Mouse (Mus musculus) lung, postnatal 0 days (tissue): ENCODE results near the gene Kansl1. TPM values are rescaled to one million over a fixed set of nuclear protein-coding genes. Genes with fewer than 3 reads are reported as not detected.

ENCODE experiments used
- ATAC-seq: fragments of 200-750 bp; cut with Nextera tagmentation; 2 replicates; pipeline ENCODE4 v1.8.0; 2017; ENCODE audit warnings: moderate library complexity
- DNase-seq: peaks from one replicate; pipeline ENCODE4 v3.0.0-alpha.2; 2016; ENCODE audit warnings: low spot score
- H3K27ac ChIP-seq: fragments of 300-500 bp; sonication (generic); 2 replicates; pipeline ENCODE4 v1.5.1; 2014; ENCODE audit warnings: antibody characterized with exemption, mild to moderate bottlenecking, low read length, mixed read lengths
- H3K27me3 ChIP-seq: fragments of 300-500 bp; sonication (generic); replicated peaks from 2 replicates; pipeline ENCODE4 v1.6.1; 2014; ENCODE audit warnings: low read length, mixed read lengths; ENCODE audit not compliant: insufficient read depth
- H3K36me3 ChIP-seq: fragments of 300-500 bp; sonication (generic); 2 replicates; pipeline ENCODE4 v1.6.1; 2014; ENCODE audit warnings: low read length, mixed read lengths; ENCODE audit not compliant: insufficient read depth
- H3K4me1 ChIP-seq: fragments of 300-500 bp; sonication (generic); 2 replicates; pipeline ENCODE4 v1.6.1; 2014; ENCODE audit warnings: antibody characterized with exemption, low read depth, low read length, mixed read lengths; ENCODE audit not compliant: insufficient read depth
- H3K4me2 ChIP-seq: fragments of 300-500 bp; sonication (generic); replicated peaks from 2 replicates; pipeline ENCODE4 v1.6.1; 2014; ENCODE audit warnings: low read depth, mild to moderate bottlenecking, low read length, moderate library complexity, mixed read lengths
- H3K4me3 ChIP-seq: fragments of 300-500 bp; sonication (generic); 2 replicates; pipeline ENCODE4 v1.5.1; 2014; ENCODE audit warnings: low read depth, low read length
- H3K9ac ChIP-seq: fragments of 300-500 bp; sonication (generic); replicated peaks from 2 replicates; pipeline ENCODE4 v1.6.1; 2014; ENCODE audit warnings: low read depth, mild to moderate bottlenecking
- H3K9me3 ChIP-seq: fragments of 300-500 bp; sonication (generic); 2 replicates; pipeline ENCODE4 v1.6.1; 2016; ENCODE audit warnings: low read length, mixed read lengths
- CTCF ChIP-seq: IDR thresholded peaks from 2 replicates; pipeline ENCODE4 v1.5.1; 2016; ENCODE audit warnings: antibody characterized with exemption, mild to moderate bottlenecking
- EP300 ChIP-seq: IDR thresholded peaks from 2 replicates; pipeline ENCODE4 v1.6.1; 2016; ENCODE audit warnings: antibody characterized with exemption, mild to moderate bottlenecking, control low read depth
- WGBS: fragments of 180-500 bp; shearing (Covaris S2); extraction: QIAGEN DNeasy Blood & Tissue Kit; methylation state at CpG from one replicate; pipeline ENCODE4 v1.1.7; 2014; 5-methylcytosine and 5-hydroxymethylcytosine counted together
- polyA plus RNA-seq: library from polyadenylated mRNA; unstranded; fragments of >200 nt; fragmentation: Nextera tagmentation; extraction: Ambion mirVana; gene quantifications from 2 replicates; pipeline ENCODE4 v1.2.1, GENCODE M21; 2015

Kansl1 gene
- polyA plus RNA-seq, 1 experiment from 2014 or later: 11.0 TPM

- peak; percentile 61 for DNase-seq
- peak overlapping the region; percentile 97 for H3K9ac ChIP-seq
- no peak for ATAC-seq
- H3K9me3 ChIP-seq: no peaks in the 10 kb centered on the region
- no peak; the same call in 1 of the 2 replicates for TF ChIP-seq EP300
- no peak for TF ChIP-seq CTCF
- no peaks in the 10 kb centered on the region for H3K27me3 ChIP-seq
- peak overlapping the region; percentile 97 for H3K4me3 ChIP-seq
- under 1% methylated on average over 20 of the region's 20 CpGs for WGBS
- H3K4me2 ChIP-seq: peak overlapping the region; percentile 72
- no peaks in the 10 kb centered on the region; the same call in 1 of the 2 replicates for H3K4me1 ChIP-seq
- peak overlapping the region; percentile 100 for H3K27ac ChIP-seq
- no peaks in the 10 kb centered on the region for H3K36me3 ChIP-seq
Measured at GRCm38 (mm10) chr11:104440521-104441474, 27.9 kb downstream of the Kansl1 start.

DNA sequence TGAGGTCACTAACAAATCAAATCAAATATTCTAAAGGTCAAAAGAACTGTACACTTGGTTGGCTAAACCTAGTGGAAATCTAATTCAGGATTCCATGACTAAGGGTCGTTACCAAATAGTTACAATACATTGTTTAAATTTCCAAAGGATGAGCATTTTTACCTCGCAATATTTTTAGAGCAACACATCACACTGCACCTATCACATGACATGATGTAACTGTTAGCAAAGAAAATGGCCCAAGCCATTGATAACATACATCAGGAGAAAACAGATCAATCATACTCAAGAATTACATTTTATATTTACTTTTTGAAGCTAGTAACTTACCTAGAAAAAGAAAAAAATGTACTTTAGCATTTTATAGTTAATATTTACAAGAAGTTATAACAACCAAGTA is 29.0 kb downstream of the Kansl1 start:
- Histone ChIP-seq H3K4me3 (no peak overlapping the region; the same call in 1 of the 2 replicates), H3K4me1 (no peaks in the 10 kb centered on the region; the same call in 1 of the 2 replicates), H3K27me3 (no peaks in the 10 kb centered on the region), H3K9ac (no peak overlapping the region), H3K9me3 (no peaks in the 10 kb centered on the region), H3K36me3 (no peaks in the 10 kb centered on the region), H3K4me2 (peak overlapping the region; percentile 38; the same call in 1 of the 2 replicates), H3K27ac (no peak overlapping the region)
- WGBS: 21% methylated on average over 2 of the region's 2 CpGs
- TF ChIP-seq CTCF (no peak), EP300 (no peak)
- ATAC-seq: no peak
- no peak for DNase-seq

DNA sequence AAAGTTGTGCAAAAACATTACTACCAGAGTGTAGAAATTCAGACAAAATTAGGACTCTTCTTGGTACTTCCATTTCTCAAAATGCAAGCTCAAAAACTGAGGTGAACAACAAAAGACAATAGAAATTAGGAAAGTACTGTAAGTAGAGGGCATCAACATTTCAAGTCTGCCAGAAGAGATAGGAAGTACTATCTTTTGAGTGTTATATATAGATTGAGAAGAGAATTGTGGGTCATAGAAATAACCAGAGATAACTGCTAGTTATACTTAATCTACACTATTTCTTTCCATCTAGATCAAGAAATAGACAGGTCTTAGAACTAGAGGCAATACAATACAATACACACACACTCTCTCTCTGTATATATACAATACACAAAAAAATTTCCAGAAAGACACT is 30.2 kb downstream of the Kansl1 start:
- Histone ChIP-seq H3K4me2 (no peak overlapping the region), H3K36me3 (no peaks in the 10 kb centered on the region), H3K4me1 (no peaks in the 10 kb centered on the region; the same call in 1 of the 2 replicates), H3K27ac (no peak overlapping the region), H3K4me3 (no peak overlapping the region), H3K9ac (no peak overlapping the region), H3K27me3 (no peaks in the 10 kb centered on the region), H3K9me3 (no peaks in the 10 kb centered on the region)
- no peak for ATAC-seq
- DNase-seq: no peak
- TF ChIP-seq CTCF (no peak), EP300 (no peak)

GRCm38 (mm10) chr11:104436394-104436954 is 32.2 kb downstream of the Kansl1 start:
- no peaks in the 10 kb centered on the region for H3K9me3 ChIP-seq
- 44% methylated on average over 2 of the region's 2 CpGs for WGBS
- TF ChIP-seq EP300 (no peak), CTCF (no peak)

GRCm38 (mm10) chr11:104435753-104436152 is 32.9 kb downstream of the Kansl1 start:
- no peak overlapping the region for H3K27ac ChIP-seq
- no peaks in the 10 kb centered on the region for H3K36me3 ChIP-seq
- no peak for DNase-seq
- no peak overlapping the region for H3K4me2 ChIP-seq
- ATAC-seq: no peak
- no peak overlapping the region for H3K4me3 ChIP-seq
- no peaks in the 10 kb centered on the region; the same call in 1 of the 2 replicates for H3K4me1 ChIP-seq
- H3K27me3 ChIP-seq: no peaks in the 10 kb centered on the region
- no peak for TF ChIP-seq CTCF
- no peak for TF ChIP-seq EP300
- no peak overlapping the region for H3K9ac ChIP-seq
- H3K9me3 ChIP-seq: no peaks in the 10 kb centered on the region

More at GRCm38 (mm10) chr11:104436394-104436954, 32.2 kb downstream of the Kansl1 start:
- Histone ChIP-seq H3K27ac (no peak overlapping the region), H3K4me1 (no peaks in the 10 kb centered on the region; the same call in 1 of the 2 replicates), H3K27me3 (no peaks in the 10 kb centered on the region), H3K36me3 (no peaks in the 10 kb centered on the region), H3K4me2 (no peak overlapping the region), H3K9ac (no peak overlapping the region), H3K4me3 (no peak overlapping the region)
- DNase-seq: no peak
- ATAC-seq: no peak

DNA sequence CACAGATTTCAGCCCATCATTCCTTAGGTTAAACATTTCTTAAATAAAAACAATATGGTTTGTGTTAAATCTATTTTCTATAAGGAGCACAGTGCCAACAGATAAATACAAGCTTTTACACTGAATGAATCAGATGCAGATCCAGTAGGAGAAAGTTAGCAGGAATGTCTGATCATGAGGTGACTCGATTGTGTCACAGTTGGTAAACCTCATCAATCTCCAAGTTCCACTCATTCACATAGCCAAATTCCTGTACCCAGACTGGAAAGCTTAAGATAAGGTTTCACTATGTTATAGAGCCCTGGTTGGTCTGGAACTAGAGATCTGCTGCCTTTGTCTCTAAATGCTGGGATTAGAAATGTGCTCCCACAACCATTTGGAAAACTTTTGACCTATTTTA is 33.5 kb downstream of the Kansl1 start:
- H3K9ac ChIP-seq: no peak overlapping the region
- no peak for ATAC-seq
- no peak for DNase-seq
- no peaks in the 10 kb centered on the region for H3K9me3 ChIP-seq
- H3K27me3 ChIP-seq: no peaks in the 10 kb centered on the region
- no peak overlapping the region for H3K27ac ChIP-seq
- 26% methylated on average over 1 of the region's 1 CpGs for WGBS
- no peak overlapping the region for H3K4me2 ChIP-seq
- no peaks in the 10 kb centered on the region for H3K36me3 ChIP-seq
- TF ChIP-seq CTCF (no peak), EP300 (no peak)
- no peaks in the 10 kb centered on the region; the same call in 1 of the 2 replicates for H3K4me1 ChIP-seq
- H3K4me3 ChIP-seq: no peak overlapping the region
